Mouse (Mus musculus) forebrain, embryonic 13.5 days (tissue): Measurements from ENCODE around the gene Rexo1. TPM values are rescaled to one million over a fixed set of nuclear protein-coding genes. Genes with fewer than 3 reads are reported as not detected.

ENCODE experiments used
- ATAC-seq: fragments of 200-750 bp; cut with Nextera tagmentation; 2 replicates; pipeline ENCODE4 v1.8.0; 2017
- H3K27ac ChIP-seq: fragments of 300-500 bp; sonication (generic); 2 replicates; pipeline ENCODE4 v1.5.1; 2015; ENCODE audit warnings: inconsistent platforms, mild to moderate bottlenecking, moderate library complexity
- H3K27me3 ChIP-seq: fragments of 300-500 bp; sonication (generic); 2 replicates; pipeline ENCODE4 v1.6.1; 2015; ENCODE audit warnings: mild to moderate bottlenecking, inconsistent platforms
- H3K36me3 ChIP-seq: fragments of 300-500 bp; sonication (generic); 2 replicates; pipeline ENCODE4 v1.6.1; 2015; ENCODE audit warnings: mild to moderate bottlenecking, inconsistent platforms; ENCODE audit not compliant: poor library complexity, severe bottlenecking
- H3K4me1 ChIP-seq: fragments of 300-500 bp; sonication (generic); 2 replicates; pipeline ENCODE4 v1.6.1; 2015; ENCODE audit warnings: inconsistent platforms
- H3K4me2 ChIP-seq: fragments of 300-500 bp; sonication (generic); 2 replicates; pipeline ENCODE4 v1.6.1; 2015; ENCODE audit warnings: inconsistent platforms, mild to moderate bottlenecking, moderate library complexity
- H3K4me3 ChIP-seq: fragments of 300-500 bp; sonication (generic); 2 replicates; pipeline ENCODE4 v1.5.1; 2015; ENCODE audit warnings: mild to moderate bottlenecking, inconsistent platforms
- H3K9ac ChIP-seq: fragments of 300-500 bp; sonication (generic); 2 replicates; pipeline ENCODE4 v1.6.1; 2015; ENCODE audit warnings: mild to moderate bottlenecking, inconsistent platforms
- H3K9me3 ChIP-seq: fragments of 300-500 bp; sonication (generic); replicated peaks from 2 replicates; pipeline ENCODE4 v1.6.1; 2016; ENCODE audit warnings: inconsistent platforms
- WGBS: fragments of 180-500 bp; shearing (Covaris S2); methylation state at CpG from one replicate; pipeline ENCODE4 v1.1.7; 2015; 5-methylcytosine and 5-hydroxymethylcytosine counted together
- polyA plus RNA-seq: library from polyadenylated mRNA; unstranded; fragments of >200 nt; fragmentation: Nextera tagmentation; extraction: Ambion mirVana; gene quantifications from 2 replicates; pipeline ENCODE4 v1.2.1, GENCODE M21; 2015

The Rexo1 gene
- polyA plus RNA-seq, 1 experiment from 2014 or later: 27.5 TPM

DNA sequence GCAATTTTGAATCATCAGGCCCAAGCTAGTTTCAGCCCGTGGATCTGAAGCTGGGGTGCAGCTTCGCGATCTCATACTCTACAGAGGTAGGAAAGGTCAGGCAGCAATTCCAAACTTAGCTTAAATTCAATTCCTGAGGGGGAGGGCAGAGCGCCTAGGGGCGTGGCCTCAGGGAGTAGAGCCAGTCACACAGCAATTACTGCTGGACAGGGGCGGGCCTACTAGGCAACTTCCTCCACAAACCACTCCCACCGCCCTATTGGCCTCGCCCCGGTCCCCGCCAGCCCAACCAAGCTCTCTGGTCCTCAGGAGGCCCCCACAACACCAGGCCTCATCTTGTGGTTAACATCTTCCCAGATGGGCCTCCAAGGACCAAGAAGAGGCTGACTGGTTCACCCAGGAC is 8.3 kb upstream of the Rexo1 start:
- no peak overlapping the region for H3K4me3 ChIP-seq
- no peaks in the 10 kb centered on the region for H3K9me3 ChIP-seq
- H3K36me3 ChIP-seq: peaks cover 20% of the 10 kb centered on the region
- no peak overlapping the region for H3K4me2 ChIP-seq
- H3K27me3 ChIP-seq: no peaks in the 10 kb centered on the region
- peaks cover 57% of the 10 kb centered on the region for H3K4me1 ChIP-seq
- WGBS: 37% methylated on average over 10 of the region's 10 CpGs
- no peak overlapping the region for H3K27ac ChIP-seq
- H3K9ac ChIP-seq: no peak overlapping the region
- ATAC-seq: no peak

DNA sequence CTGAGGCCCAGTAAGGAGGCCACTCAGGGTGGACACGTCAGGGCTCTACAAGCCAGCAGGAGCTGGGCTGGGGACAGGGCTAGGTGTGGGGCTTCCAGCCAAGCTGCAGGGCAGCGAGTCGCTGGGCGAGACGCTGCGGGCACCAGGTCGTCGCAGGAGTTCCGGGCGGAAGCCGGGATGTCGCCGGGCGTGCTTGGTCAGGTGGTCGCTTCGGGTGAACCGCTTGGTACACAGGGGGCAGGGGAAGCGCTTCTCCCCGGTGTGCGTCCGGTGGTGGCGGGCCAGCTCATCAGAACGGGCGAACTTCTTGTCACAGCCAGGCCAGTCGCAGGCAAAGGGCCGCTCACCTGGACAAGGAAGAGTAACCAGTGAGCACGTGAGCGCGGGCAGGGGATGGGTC is 7.5 kb upstream of the Rexo1 start:
- Histone ChIP-seq H3K4me3 (no peak overlapping the region), H3K4me1 (peaks cover 50% of the 10 kb centered on the region), H3K27me3 (no peaks in the 10 kb centered on the region), H3K36me3 (peaks cover 20% of the 10 kb centered on the region), H3K9ac (0 out of 2 replicates have a peak overlapping the region, but pooled peaks have one; percentile 0), H3K4me2 (no peak overlapping the region), H3K9me3 (no peaks in the 10 kb centered on the region), H3K27ac (no peak overlapping the region)
- ATAC-seq: no peak
- 95% methylated on average over 29 of the region's 29 CpGs for WGBS

DNA sequence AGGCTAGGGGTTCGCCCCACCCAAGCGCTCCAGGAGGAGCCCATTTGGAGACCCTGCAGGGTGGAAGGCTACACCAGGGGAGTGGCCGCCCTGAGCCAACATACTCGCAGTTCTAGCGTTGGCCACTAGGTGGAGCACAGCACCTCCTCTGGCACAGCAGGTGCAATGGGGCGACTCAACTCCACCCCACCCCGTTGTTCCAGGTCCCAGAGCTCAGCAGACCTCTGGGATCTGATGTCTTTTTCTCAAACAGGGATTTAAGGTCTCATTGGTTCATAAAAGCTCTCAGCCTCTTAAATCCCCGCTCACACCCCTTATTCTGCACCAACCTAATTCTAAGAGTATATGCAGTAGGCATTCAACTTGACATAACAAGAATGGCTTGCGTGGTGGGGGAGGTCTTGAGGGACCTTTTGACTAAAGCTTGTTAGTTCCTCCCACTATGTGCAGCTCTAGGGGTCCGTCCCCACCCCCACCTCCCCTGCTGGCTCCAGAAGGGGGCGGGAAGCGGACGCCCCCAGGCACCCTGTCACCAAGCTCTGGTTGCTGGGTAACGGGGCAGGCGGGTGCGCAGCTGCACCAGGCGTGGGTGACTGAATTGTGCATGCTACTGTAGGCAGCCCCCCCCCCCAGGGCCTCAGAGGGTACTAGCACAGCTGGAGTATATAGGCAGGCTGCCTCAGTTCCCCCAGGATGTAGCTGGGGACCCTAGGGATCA is 5.2 kb upstream of the Rexo1 start:
- peaks cover 41% of the 10 kb centered on the region for H3K4me1 ChIP-seq
- H3K9me3 ChIP-seq: no peaks in the 10 kb centered on the region
- H3K27ac ChIP-seq: peak overlapping the region; percentile 83
- 9% methylated on average over 17 of the region's 17 CpGs for WGBS
- peak overlapping the region; percentile 9; the same call in 1 of the 2 replicates for H3K4me3 ChIP-seq
- peaks cover 20% of the 10 kb centered on the region for H3K36me3 ChIP-seq
- H3K27me3 ChIP-seq: no peaks in the 10 kb centered on the region
- H3K9ac ChIP-seq: peak overlapping the region; percentile 41
- ATAC-seq: peak; percentile 68
- H3K4me2 ChIP-seq: peak overlapping the region; percentile 47

DNA sequence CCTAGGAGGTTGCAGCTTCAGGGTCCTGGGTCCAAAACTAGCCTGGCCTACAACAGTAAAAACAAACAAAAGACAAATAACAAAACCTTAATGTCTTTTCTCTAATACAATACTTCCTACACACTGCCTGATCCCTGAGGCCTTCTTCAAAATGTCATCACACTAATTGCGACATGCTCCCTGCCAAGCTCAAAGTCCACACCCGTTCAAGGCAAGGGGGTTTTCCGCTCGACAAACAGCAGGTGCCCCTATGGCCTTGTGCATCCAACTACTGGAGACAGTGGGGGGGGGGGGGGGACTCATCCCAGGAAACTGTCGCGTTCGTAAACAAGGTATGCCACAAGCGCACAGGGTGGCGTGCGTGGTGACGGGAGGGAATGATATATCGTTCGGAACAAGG is 739 bp downstream of the Rexo1 start:
- Histone ChIP-seq H3K9me3 (no peaks in the 10 kb centered on the region), H3K27ac (no peak overlapping the region), H3K36me3 (0 out of 2 replicates have a peak, but pooled peaks cover 1% of the 10 kb centered on the region), H3K4me3 (peak overlapping the region; percentile 99), H3K4me2 (peak overlapping the region; percentile 93), H3K27me3 (no peaks in the 10 kb centered on the region), H3K4me1 (peaks cover 37% of the 10 kb centered on the region), H3K9ac (peak overlapping the region; percentile 95)
- under 1% methylated on average over 13 of the region's 13 CpGs for WGBS
- no peak for ATAC-seq

DNA sequence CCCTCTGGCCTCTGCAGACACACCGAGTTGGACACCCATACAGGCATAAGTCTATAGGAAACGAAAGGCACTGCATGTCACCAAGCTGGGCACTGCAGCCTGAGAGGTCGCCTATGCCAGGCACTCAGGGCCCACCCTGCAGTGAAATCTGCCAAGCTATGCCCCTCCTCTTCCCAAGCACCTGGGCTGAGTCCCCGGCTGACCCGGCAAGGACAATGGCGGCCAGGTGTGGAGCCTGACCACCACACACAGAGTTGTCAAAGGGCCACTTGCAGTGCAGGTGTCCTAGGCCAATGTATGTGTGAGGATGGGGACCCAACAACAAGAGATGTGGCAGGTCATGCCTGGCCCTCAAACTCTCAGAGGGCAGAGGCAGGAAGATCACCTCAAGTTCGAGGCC is 1.9 kb downstream of the Rexo1 start:
- Histone ChIP-seq H3K36me3 (no peaks in the 10 kb centered on the region), H3K9me3 (no peaks in the 10 kb centered on the region), H3K27me3 (no peaks in the 10 kb centered on the region), H3K4me1 (peaks cover 37% of the 10 kb centered on the region), H3K4me2 (0 out of 2 replicates have a peak overlapping the region, but pooled peaks have one; percentile 9), H3K4me3 (no peak overlapping the region), H3K27ac (no peak overlapping the region), H3K9ac (no peak overlapping the region)
- ATAC-seq: no peak
- 90% methylated on average over 7 of the region's 7 CpGs for whole genome bisulfite sequencing

DNA sequence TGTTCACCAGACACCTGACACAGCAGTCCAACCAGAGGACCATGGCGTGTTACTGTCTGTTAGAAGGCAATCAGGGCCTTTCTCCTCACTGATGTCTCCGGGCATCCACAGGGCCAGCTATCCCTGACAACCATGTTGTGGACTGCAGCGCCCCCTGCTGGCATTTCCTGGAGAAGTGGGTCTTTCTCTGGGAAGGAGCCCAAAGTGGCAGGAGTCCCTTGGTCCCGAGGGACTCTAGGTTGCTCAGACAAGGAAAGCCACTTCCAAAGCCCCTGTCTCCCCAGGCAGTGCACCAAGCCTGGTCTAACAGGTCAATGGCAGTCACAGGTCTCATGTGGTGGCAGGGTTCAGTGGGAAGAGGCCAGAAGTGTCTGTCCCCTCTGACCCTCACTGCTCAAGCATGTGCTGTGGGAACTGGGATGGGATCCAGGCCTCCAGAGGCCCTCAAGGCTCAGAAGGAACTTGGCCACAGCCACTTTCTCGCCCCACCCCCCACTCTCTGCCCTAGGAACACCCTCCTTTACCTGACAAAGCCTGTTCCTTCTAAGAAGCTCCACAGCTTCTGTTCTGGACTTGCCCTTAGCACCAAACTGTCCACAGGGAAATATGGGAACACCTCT is 3.9 kb downstream of the Rexo1 start:
- H3K27ac ChIP-seq: no peak overlapping the region
- no peak overlapping the region for H3K4me3 ChIP-seq
- no peak overlapping the region for H3K4me2 ChIP-seq
- H3K4me1 ChIP-seq: peaks cover 33% of the 10 kb centered on the region
- H3K27me3 ChIP-seq: no peaks in the 10 kb centered on the region
- 35% methylated on average over 5 of the region's 5 CpGs for WGBS
- H3K36me3 ChIP-seq: no peaks in the 10 kb centered on the region
- H3K9ac ChIP-seq: no peak overlapping the region
- ATAC-seq: no peak
- no peaks in the 10 kb centered on the region for H3K9me3 ChIP-seq

DNA sequence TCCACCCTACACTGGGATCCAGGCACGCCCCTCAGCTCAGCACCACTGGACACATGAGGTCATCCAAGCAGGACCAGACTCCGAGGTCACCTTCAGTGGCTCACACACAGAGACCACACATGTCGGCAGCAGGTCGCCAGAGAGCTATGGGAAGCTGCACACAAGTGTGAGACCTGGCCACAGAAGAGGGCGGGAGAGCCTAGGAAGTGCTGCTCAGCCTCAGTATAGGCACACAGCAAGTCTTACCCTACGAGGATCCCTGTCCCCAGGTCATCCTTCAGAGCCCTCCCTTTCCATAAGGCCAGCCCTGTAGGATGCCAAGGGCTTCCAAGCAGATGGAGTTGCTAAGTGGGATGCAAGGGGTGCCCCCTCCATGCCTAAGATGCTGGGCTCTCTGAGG is 7.4 kb downstream of the Rexo1 start:
- H3K9me3 ChIP-seq: no peaks in the 10 kb centered on the region
- H3K4me3 ChIP-seq: no peak overlapping the region
- no peak overlapping the region for H3K4me2 ChIP-seq
- WGBS: 89% methylated on average over 6 of the region's 6 CpGs
- H3K36me3 ChIP-seq: peaks cover 17% of the 10 kb centered on the region
- no peak for ATAC-seq
- H3K27ac ChIP-seq: no peak overlapping the region
- H3K4me1 ChIP-seq: peaks cover 12% of the 10 kb centered on the region
- H3K9ac ChIP-seq: no peak overlapping the region
- no peaks in the 10 kb centered on the region for H3K27me3 ChIP-seq

DNA sequence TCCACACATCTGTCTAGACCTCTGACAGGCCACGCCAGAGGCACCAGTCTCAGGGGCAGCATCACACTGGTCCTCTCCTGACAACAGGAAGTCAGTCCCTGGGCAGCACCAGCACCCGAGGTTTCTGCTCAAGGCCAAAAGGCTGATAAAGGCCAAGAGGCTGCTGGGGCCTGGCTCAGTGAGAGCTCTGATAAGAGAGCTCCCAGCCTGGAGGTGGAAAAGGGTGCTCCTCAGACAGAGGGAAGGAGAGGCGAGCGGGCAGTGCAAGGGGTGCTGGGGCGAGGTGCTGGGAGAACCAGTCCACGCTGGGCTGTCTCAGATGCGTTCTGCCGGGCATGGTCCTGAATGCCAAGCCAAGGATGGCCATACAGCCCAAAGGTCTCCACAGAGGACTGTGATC is 7.8 kb downstream of the Rexo1 start:
- H3K27ac ChIP-seq: no peak overlapping the region
- no peak overlapping the region for H3K9ac ChIP-seq
- no peaks in the 10 kb centered on the region for H3K9me3 ChIP-seq
- 92% methylated on average over 8 of the region's 8 CpGs for WGBS
- H3K27me3 ChIP-seq: no peaks in the 10 kb centered on the region
- no peak overlapping the region for H3K4me2 ChIP-seq
- no peak for ATAC-seq
- H3K36me3 ChIP-seq: peaks cover 21% of the 10 kb centered on the region
- H3K4me1 ChIP-seq: peaks cover 11% of the 10 kb centered on the region
- H3K4me3 ChIP-seq: no peak overlapping the region

DNA sequence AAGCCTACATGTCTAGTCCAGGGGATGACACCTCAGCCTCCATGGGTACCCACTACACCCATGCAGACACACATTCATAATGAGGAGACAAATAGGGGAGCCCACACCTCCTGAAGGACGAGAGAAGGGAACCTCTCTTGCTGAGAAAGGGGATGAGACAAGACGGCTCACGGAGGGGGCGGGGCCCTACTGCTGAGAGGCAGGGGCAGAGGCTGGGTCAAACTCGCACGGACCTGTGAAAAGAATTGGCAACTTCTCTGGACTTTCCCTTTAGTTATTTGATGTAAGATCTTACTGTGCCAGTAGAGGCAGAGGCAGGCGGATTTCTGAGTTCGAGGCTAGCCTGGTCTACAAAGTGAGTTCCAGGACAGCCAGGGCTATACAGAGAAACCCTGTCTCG is 9.0 kb downstream of the Rexo1 start:
- Histone ChIP-seq H3K4me3 (no peak overlapping the region), H3K9me3 (no peaks in the 10 kb centered on the region), H3K27me3 (no peaks in the 10 kb centered on the region), H3K27ac (no peak overlapping the region), H3K4me1 (peaks cover under 1% of the 10 kb centered on the region; the same call in 1 of the 2 replicates), H3K4me2 (no peak overlapping the region), H3K9ac (no peak overlapping the region), H3K36me3 (peaks cover 33% of the 10 kb centered on the region)
- ATAC-seq: no peak
- WGBS: 62% methylated on average over 9 of the region's 9 CpGs

DNA sequence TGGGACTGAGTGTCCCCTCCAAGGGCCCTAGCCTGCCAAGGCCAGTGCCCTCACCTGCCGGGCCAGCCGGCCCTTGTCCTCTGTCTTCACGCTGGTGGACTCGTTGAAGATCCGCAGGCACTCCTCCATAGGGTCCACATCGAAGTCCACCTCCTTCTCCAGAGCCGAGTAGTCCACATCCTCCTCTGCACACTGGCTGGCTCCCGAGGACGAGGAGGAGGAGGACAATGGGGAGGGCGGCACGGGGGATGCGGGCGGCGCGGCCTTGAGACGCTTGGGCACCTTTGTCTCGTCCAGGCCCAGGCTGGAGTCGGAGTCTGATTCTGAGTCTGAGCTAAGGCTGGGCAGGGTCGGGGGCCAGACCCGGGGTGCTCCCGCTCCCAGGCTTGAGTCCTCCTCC is 12.1 kb downstream of the Rexo1 start:
- no peak overlapping the region for H3K27ac ChIP-seq
- no peaks in the 10 kb centered on the region for H3K4me1 ChIP-seq
- H3K4me3 ChIP-seq: no peak overlapping the region
- no peaks in the 10 kb centered on the region for H3K27me3 ChIP-seq
- 93% methylated on average over 21 of the region's 21 CpGs for WGBS
- no peak overlapping the region for H3K9ac ChIP-seq
- H3K9me3 ChIP-seq: no peaks in the 10 kb centered on the region
- H3K36me3 ChIP-seq: peaks cover 64% of the 10 kb centered on the region
- no peak overlapping the region for H3K4me2 ChIP-seq
- ATAC-seq: no peak

DNA sequence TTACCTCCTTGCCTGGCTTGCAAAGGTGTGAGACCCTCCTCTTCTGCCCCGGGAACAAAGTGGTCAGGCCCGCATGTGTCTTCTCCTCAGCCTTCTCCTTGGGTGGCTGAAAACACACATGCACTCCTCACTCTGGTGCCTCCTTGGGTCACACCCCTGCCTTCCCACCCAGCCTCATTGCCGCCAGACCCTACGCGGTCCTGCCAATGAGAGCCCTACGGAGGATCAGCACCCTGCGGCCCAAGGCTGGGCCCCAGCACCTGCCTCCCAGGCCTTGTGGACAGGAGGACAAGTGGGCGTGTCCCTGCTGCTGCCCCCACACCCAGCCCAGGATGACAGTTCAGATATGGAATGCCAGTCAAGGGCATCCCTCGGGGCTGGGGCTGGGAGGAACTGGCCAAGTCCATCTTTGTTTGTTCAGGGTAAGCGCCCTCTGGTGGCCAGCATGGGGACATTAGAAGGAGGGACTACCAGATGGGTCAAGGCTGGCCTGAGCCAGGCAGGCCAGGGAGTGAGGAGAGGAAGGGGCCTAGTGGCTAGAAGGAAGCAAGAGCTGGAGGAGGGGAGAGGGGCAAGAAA is 12.8 kb downstream of the Rexo1 start:
- Histone ChIP-seq H3K9me3 (no peaks in the 10 kb centered on the region), H3K27ac (no peak overlapping the region), H3K27me3 (no peaks in the 10 kb centered on the region), H3K4me2 (no peak overlapping the region), H3K9ac (no peak overlapping the region), H3K36me3 (peaks cover 72% of the 10 kb centered on the region), H3K4me3 (no peak overlapping the region), H3K4me1 (no peaks in the 10 kb centered on the region)
- ATAC-seq: peak; percentile 57
- WGBS: 79% methylated on average over 10 of the region's 10 CpGs

DNA sequence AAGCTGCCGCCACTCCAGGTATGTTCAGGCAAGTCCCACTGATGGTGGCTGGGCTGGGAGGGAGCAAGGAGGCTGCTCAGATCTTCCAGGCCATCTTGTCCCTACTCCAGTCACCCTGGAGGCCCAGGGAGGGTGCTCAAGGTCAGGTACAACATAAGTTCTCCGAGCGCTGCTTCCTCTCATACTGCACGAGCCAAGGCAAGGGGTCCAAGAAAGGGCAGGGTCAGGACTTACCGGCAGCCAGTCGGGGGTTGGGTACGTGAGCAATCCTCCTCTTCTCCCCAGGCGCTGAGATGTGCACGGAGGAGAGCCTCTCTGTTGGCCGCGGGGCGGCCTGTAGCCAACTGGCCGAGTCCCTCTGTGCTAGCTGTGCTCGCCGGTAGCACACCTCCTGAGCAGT is 13.8 kb downstream of the Rexo1 start:
- 92% methylated on average over 15 of the region's 15 CpGs for WGBS

More for the DNA sequence above, 13.8 kb downstream of the Rexo1 start:
- peaks cover 81% of the 10 kb centered on the region for H3K36me3 ChIP-seq
- no peak overlapping the region for H3K4me2 ChIP-seq
- H3K4me3 ChIP-seq: no peak overlapping the region
- H3K9ac ChIP-seq: no peak overlapping the region
- H3K9me3 ChIP-seq: no peaks in the 10 kb centered on the region
- ATAC-seq: no peak
- no peak overlapping the region for H3K27ac ChIP-seq
- no peaks in the 10 kb centered on the region for H3K27me3 ChIP-seq
- H3K4me1 ChIP-seq: no peaks in the 10 kb centered on the region
